Mouse (Mus musculus): ENCODE results near the gene Arhgef16.

The Arhgef16 gene

GRCm38 (mm10) chr4:154301466-154301881 is at the start of gene Arhgef16:
TSS of gene Arhgef16 (minus strand) at chr4:154301676.
- peak; percentile 72 for DNase-seq

DNA sequence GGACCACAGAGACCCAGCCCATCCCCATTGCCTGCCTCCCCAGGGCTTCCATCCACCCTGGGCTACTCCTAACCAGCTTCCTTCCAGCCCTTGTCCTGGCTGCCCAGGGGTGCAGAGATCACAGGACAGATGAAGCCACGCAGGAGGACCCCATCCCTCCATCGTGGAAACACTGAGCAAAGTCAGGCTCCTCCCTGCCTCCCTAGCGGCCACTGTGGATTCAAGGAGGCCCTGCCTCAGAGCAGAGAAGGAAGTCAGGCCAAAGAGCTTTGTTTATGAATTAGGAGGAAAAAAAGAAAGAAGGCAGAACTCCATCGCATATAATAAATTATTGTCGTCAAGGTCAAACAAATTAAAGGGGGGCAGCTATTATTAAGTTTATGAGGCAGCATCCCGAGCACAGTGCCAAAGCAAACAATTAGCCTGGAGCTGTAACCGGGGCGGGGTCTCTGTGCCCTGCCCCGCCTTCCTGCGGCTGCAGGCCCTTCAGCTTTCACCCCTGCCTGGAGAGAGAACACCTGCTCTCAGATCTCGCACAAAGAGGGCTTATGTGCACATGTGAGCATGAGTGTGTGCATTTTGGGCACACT is 46.8 kb upstream of the Arhgef16 start:
- peak; percentile 77 for DNase-seq

DNA sequence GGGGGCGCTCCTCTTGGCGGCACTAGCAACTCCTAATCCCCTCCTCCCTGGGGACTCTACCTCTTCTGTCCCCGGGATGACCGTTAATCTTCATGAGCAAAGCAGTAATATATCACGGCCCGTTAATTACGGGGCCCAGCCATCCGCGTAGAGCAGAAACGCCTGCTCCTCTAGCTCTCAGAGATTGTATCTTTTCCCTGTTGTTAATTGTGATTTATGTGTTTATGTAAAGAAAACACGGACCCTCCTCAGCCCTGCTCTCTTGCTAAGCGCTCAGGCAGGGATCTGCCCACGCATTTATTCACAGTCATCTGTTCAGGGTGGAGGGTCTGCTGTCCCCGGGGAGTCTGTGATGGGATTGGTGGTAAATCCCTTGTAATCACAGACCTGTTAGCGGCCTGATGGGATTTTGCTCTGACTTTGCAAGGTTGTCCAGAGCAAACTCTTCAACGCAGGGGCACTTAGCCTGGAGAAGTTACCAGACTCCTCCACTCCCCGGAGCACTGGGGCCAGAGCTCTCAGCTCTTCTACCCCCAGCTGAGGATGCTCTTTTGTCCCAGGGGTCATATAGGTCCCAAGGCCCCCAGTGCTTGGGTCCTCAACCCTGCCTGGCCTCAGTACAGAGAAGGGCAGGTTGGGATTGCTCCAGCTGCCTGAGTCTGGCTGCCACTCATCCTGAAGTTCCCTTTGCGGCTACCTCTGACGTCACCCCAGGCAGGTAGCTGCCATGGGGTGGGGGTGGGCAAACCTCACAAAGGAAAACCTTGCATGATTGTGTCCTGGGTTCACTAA is 45.5 kb upstream of the Arhgef16 start:
- no peak for DNase-seq

- DNase-seq, result peak; percentile 69
These were observed 35.2 kb upstream of the Arhgef16 start for GRCm38 (mm10) chr4:154336650-154337049.

DNA sequence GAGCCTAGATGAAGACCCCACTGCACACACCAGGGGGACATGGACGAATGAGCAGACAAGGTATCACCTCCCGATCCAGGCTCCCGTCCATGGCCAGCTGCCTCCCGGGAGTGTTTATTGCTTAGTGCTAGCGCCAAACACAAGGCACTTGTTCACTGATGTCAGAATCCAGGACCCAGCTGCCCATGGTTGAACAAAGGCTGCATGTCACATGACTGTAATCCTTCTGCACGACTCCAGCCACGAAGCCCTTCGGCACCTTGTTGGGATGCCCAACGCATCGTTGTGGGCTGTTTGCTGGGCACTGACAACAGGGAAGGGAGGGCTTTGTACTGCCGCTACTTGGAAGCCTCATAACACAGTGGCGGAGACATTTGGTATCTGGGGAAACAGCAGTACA is 34.3 kb upstream of the Arhgef16 start, which contains the start of gene B230104I21Rik:
TSS of gene B230104I21Rik (plus strand) at position 367 of the 400 bp plus-strand sequence.
- no peak for DNase-seq

GRCm38 (mm10) chr4:154334699-154335402 is 33.4 kb upstream of the Arhgef16 start:
- peak; percentile 45 for DNase-seq

- DNase-seq, result no peak
These were observed 31.8 kb upstream of the Arhgef16 start for GRCm38 (mm10) chr4:154333300-154333699.

GRCm38 (mm10) chr4:154331271-154331670 is 29.8 kb upstream of the Arhgef16 start:
- no peak for DNase-seq

- no peak for DNase-seq
These were observed 28.5 kb upstream of the Arhgef16 start for GRCm38 (mm10) chr4:154330001-154330400.

GRCm38 (mm10) chr4:154328836-154329235 is 27.4 kb upstream of the Arhgef16 start:
- peak; percentile 77 for DNase-seq

GRCm38 (mm10) chr4:154328431-154328830 is 27.0 kb upstream of the Arhgef16 start:
- no peak for DNase-seq

DNA sequence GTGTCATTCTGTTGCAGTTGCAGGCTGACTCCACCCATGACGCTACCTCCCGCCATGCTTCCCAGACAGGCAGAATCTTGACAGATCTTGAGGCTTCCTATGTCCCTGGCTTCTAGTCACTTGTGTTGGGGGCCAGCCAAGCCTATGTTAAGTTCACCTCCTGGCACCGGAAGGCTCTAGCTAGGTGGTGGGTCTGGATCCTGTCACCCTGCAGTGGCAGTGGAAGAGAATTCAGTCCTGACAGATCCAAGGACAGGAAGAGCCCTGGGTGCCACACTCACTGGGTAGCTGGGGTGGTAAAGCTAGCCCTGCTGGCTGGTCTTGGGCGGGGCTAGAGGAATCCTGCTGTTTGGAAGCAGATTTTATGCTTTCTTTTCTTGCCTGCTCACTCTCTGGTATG is 23.9 kb upstream of the Arhgef16 start:
- no peak for DNase-seq

- no peak for DNase-seq
These were observed 12.1 kb upstream of the Arhgef16 start for GRCm38 (mm10) chr4:154313622-154313967.

DNA sequence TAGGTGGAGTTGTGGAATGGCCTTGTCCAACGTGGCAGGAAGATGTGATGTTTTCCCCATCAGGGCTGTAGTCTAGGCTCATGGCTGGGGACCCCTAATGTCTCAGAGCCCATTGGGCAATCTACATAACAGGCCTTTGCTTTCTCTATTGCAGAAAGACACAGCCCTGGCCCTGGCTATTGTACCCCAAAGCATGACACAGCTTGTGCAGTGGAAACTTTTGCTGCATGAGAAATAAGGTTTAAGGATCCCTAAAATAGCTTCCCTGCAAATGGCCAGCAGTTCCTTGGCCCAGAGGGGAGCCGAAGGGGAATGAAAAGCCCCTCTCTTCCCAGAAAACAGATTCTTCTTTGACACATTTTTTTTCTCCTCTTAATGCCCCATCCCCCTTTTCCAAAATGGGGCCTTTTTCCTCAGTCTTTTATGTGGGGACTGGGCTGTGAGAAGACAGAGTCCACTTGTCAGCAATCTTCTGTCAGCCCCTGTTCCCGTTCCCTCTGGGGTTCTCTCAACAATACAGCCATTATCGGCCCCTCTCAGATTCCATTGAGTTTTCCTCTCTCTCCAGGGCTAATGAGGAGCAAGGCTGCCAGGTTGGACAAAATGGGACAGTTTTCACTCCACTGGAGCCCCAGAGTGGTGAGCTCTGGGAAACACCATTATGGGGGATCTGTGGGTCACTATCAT is 11.6 kb upstream of the Arhgef16 start:
- no peak for DNase-seq

GRCm38 (mm10) chr4:154312143-154312812 is 10.8 kb upstream of the Arhgef16 start:
- DNase-seq, result no peak

- DNase-seq, result no peak
These were observed 9.2 kb upstream of the Arhgef16 start for GRCm38 (mm10) chr4:154310576-154311262.

- no peak for DNase-seq
These were observed 7.7 kb upstream of the Arhgef16 start for GRCm38 (mm10) chr4:154309131-154309530.

DNA sequence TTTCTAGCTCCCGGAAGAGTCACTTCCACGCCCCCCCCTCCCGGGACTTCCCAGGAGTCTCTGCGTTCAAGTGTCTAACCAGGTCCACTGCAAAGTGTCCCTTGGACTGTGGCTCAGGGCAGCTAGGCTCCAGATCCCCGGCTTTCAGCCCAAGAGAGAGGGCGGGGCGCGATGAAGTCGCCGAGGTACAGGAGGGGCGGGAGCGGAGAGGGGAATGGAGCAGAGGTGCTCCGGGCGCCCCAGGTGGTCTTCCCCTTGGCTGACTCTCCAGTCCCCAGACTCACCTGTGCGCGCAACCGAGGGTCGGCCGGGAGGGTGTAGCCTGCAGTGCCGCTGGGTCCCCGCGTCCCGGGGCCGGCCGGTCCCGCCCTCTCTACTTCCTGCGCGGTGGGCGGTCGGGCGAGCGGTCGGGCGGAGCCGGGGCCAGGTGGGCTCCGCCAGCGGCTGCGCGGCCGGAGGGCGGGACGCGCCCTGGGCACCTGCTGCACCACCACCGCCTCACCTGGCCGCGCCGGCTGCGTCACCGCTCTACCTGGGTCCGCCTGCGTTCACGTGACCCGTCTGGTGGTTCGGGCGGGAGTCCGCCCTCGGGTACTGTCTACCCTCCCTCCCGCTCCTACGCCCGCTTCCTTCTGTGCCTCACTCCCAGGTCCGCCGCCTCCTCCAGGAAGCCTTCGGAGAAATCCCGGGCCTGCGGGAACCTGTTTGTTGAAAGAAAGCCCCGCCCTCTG is 1.8 kb downstream of the Arhgef16 start:
- peak; percentile 87 for DNase-seq

DNA sequence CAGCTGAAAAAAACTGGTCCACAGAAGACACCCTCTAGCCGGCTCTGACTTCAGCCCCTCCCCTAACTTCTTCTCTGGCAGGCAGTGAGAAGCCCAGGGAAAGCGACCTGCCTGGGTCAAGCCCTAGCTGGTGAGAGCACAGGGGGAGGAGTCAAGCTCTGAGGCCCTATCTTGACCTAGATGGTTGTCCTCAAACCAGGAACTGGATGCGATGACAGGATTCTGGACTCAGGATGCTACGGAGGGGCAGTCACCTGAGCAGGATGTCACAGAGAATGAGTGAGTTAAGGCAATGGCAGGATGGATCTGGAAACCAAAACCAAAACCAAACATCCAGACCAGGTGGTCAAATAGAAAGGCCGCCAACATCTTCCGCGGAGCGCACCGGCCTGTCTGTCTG is 3.7 kb downstream of the Arhgef16 start:
- peak; percentile 81 for DNase-seq

DNA sequence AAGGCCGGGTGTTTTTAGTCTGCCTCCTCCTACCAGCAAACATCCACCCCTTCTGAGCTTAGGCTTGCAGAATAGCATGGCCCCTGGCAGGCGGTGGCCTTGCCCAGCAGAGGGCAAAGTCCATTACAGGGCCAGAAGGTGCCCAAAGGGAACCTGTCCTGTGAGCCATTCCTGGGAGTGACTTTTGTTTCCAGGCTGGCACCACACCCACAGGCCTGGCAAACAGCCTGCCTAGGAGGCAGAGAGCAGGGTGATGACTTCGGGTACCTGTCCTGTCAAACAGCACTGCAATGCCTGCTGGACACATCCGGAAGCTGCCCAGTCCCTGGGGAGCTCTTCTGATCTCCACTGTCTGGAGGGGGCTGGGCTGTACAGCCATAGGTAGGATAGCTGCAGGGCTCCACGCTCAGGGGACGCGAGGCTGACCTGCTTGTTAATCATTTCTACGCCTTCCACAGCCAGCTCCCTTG is 7.2 kb downstream of the Arhgef16 start:
- DNase-seq, result peak; percentile 87

- DNase-seq, result peak; percentile 37
These were observed 7.7 kb downstream of the Arhgef16 start for GRCm38 (mm10) chr4:154293735-154294201.

All from kidney, postnatal 14 days (tissue).